Mouse (Mus musculus): ENCODE data around the gene Col5a1.

Col5a1 gene

DNA sequence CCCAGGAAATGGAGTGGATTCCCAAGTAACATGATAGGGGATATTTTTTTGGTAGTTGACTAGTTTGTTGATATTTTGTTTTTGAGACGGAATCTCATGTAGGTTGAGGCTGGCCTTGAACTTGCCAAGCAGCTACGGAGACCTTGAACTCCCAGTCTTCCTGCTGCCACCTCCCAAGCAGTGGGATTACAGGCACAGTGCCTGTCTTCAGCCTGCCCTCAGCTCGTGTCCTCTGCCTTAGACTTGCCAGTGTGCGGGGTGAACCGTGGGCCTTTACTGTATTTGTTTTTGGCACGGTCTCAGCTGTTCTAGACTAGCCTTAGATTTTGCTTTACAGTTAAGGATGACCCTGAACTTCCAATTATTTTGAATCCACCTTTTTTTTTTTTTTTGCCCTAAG, 37.5 kb downstream of the Col5a1 start:
- DNase-seq = no peak

DNA sequence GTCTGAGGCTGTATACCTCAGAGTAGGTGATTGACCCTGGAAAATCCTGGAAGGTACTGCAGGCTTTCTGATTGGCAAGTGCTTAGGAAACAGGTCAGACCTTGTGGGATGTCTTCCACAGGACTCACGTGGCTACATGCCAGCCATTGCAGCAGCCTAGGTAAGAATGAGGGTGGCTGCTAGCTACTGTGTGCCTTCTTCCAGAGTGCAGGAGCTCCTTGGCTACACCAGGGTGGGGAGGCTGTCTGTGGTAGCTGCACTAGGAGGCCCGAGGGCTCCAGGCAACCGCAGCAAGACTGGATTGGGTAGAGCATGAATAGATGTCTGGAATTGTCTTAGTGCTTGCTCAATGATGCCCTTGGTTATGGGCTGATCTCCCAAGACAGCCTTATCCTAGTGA, 38.2 kb downstream of the Col5a1 start:
- DNase-seq = no peak

DNA sequence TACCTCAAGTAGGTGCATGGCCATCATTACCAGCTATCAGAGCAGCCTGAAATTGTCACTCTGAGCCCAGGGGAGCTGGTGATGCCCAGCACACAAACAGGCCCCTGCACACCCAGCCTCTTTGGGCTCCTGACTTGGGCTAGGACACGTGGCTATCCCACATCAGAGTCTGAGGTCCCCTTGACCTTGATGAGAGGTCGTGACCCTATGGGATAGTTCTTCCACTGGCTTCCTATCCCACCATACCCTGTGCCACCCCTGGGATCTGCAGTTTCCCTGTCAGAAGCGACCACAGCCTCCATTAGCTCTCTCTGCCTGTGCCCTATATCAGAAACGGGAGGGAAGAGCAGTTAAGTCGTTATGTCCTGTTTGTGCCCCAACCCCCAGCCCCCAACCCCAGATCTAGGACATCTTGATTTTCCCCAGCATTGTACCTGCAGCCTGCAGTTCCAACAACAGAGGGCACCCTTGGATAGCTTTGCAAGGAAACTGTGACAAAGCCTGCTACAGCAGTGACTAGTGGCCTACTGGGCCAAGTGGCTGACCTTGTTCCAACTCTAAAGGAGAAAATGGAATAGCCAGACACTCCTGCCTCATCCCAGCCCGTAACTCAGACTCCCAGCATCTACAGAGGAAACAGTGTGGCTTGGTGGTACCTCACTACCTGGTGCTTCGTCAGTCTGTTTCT, 40.4 kb downstream of the Col5a1 start:
- peak; percentile 35 to 76 for DNase-seq

DNA sequence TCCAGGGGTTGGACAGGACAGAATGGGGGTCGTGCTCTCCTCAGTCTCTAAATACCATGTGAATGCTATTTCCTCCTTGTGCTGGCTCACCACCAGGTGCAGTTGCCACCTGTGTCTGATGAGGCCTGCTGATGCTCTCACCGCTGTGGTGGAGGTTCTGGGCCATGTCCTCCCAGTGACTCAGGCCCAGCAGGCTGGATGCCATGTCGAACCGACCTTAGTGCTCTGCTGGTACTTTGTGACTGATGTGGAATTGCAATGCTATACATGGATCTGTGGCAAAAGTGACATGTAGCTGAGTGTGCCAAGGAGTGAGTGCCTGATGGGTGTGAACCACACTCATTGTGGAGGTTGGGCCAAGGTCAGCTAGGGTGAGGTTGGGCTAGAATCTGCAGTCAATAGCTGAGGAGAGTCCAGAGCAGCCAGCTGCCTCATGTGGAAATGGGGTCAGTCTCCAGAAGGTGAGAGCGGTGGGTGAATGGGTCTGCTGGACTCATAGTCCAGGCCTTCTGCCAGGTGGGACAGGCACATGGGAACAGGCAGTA, 44.3 kb downstream of the Col5a1 start:
- no peak for DNase-seq

DNA sequence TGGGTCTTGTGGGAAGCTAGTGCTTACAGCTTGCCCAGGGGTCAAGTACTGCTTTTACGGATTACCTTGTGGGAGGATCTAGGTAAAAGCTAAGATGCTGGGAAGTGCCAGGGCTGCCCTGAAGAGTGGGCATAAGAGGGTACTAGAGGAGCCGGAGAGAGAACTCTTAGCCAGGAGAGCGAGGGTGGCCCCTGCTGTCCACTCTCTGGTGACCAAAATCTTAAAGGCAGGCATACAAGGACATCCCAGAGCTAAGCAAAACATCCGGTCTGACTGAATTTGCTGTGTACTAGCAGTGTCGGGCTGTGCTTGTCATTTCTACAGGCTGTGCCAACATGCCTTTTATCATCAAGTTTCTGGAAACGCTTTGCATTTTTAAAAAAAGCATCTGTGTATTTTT, 44.9 kb downstream of the Col5a1 start:
- DNase-seq = peak in 1 of 2 experiments; percentile 14

DNA sequence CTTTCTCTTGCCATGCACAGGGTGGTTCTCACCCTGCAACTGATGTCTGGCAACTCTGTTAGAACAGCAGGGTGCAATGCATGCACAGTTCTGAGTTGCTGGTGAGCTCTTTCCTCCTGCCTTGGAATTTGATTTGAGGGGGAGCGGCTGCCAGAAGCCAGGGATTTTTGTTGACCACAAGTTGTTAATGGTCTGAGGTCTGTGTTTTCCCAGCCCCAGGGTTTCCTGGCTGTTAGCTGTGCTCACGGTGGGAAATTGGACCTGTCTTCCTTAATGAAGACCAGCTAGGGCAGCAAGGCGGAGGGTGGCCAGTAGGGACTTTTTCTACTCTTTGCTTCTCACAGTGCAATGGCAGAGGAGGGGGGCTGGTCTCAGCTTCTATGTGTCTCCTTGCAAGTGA, 45.7 kb downstream of the Col5a1 start:
- peak; percentile 7 to 21 for DNase-seq

DNA sequence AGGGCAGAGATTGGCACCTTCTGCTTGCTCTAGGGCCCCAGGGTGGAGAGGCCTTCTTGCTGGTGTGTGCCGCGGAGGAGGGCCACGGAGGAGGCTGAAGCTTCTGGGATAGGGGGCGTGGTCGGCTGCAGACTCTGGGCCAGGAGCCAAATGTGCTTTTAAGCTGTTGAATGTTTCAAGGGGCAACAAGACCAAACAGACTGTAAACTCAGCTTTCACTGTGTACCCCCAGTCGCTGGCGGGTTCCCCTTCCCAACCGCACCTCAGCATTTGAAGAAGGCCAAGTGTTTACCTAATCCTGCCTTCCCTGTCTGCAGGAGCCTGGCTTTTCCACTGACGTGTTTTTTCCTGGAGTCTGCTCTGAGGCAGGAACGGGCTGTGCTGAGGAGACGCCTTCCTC, 48.0 kb downstream of the Col5a1 start:
- DNase-seq = peak; percentile 61 to 66

DNA sequence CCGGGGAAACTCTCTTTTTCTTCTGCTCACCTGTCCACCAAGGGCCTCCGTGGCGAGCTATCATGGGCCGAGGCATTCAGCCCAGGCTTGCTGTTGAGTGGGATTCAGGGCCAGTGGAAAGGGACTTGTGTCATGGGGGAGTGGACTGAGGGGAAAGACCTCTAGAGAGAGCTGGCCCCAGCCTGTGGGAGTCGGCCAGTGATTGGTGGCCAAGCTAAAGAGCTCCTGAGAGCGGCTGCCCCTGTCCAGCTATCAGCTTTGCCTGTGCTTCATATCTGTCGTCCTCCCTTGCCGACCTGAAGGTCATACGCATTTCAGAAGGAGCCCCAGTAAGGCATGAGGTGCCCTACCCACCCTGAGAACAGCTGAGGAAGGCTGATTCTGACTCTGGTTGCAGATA, 48.6 kb downstream of the Col5a1 start:
- DNase-seq = no peak

DNA sequence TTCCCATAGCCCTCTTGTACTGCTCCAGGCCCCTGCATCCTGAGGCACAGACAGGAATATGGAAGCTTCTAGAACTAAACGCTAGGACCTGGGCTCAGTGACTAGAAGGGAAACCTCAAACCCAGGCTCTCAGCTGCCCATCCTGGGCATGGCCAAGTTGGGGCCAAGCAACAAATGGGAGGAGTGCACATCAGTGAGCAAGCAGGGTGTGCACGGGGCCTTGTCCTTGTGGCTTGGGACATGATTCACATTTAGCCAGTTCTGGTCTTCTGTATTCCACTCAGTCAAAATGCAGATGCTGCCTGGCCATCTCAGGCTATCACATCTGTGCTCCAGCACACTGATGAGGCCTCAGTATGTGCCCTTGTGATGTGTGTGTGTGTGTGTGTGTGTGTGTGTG, 49.2 kb downstream of the Col5a1 start:
- DNase-seq = no peak

DNA sequence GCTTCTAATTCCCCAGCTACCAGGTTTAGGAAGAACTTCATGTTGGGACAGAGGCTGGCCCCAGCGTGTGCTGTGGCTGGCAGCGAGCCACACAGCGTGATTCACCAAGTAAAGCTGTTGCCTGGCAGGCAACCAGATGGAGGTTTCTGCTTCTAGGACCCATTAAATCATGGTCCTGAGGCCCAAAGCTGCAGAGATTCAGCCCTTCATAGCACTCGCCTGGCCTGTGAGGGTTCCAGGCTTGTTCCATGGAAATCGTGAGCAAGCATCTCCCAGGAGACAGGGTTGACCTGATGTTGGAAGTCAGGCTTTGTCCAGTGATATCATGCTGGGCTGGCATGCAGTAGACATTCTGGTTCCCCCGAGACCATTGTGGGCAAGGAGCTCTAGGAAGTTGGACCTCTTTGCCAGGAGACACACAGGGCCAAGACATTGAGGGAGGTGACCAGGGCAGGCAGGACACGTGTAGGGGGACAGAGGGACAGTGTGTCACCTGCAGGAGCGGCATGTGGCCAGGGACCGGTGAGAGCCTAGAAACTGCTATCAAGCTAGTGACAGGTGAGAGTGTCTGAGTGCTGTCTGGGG, 50.5 kb downstream of the Col5a1 start:
- DNase-seq = peak; percentile 38 to 67

DNA sequence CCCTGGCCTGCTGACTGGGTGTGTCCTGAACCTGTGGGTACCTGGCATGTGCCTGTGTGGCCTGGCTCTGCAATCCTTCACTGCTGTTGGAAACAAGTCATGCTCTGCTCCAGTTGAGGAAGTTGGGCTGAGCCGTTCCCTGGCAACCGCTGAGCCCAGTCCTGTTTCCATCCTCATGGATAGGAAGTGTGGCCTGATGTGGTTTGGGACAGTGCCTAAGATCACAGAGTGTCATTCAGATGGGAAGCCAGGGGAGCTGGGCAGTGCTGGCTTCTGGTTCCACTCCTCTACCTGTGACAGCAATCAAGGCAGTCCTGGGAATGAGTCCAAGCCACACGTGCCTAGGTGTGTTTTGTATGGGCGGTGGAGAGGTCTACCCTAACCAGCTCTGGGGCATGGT, 53.2 kb downstream of the Col5a1 start:
- peak; percentile 19 to 33 for DNase-seq

DNA sequence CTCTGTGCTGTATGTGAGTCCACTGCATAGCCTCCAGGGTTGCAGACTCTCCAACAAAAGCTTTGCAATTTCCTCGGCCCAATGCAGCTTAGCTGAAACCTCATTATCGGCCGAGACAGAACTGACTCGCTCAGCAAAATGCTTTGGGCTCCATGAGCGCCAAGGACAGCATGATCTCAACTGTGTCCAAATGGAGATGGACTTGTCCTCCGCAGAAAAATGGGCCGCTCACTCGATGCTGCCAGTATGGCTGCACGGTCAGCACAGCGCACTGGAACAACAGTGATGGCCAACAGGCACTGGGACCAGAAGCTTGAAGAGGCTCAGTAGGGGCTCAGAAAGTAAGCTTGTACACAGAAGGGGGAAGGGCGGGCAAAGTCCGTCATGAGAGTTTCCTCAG, 53.9 kb downstream of the Col5a1 start:
- no peak for DNase-seq

DNA sequence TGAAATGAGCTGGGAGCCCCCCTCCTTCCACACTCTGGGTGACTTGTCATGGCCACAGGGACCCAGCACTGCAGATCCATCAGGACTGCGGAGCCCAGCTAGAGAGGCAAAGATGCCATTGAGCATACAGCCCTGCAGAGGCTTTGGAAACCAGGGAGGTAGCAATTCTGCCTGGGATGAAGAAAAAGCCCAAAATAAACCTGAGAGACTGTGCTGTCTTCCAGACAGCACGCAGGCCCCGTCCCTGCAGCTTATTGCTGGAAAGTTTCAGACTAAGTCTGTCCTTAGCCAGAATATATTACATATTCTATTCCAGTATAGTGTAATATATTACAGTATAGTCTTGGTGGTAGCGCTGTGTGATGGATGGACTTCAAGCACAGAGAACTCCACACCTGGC, 61.0 kb downstream of the Col5a1 start:
- DNase-seq = no peak

DNA sequence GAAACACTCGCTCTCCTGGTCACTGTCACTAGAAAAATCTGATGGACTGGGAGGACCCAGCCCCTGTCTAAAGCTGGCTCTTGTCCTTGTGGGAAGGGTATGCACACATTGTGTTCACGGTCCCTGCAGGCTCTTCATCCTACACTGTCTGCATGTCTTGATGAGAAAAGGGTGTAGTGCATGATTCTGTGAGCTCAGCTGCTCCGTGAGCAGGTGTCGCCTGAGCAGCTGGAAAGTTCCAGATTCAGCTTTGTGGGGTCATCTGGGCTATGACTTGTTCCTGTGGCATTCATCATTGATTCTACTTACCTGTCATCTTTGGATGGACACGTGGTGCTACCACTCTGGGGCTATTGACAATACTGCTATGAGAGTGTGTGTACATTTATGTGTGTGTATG, 61.7 kb downstream of the Col5a1 start:
- DNase-seq = no peak

DNA sequence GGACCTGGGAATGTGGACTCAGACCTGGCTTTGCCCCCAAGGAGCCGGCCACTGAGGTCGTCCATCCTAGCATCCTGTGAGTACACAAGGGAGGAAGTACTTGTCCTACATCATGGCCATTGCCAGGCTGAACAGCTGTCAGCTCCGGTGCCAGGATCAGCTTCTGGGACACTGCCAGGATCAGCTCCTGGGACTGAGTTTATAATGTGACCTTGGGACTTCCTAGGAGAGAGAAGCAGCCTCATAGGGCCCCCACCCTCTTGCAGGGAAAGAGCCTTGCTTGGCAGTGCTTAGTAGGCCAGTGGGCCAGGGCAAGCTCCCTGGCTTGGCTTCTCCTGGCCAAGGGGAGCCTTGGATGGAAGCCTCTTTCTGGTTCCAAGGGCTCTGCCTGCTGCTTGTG, 67.6 kb downstream of the Col5a1 start:
- DNase-seq = peak; percentile 16 to 45

DNA sequence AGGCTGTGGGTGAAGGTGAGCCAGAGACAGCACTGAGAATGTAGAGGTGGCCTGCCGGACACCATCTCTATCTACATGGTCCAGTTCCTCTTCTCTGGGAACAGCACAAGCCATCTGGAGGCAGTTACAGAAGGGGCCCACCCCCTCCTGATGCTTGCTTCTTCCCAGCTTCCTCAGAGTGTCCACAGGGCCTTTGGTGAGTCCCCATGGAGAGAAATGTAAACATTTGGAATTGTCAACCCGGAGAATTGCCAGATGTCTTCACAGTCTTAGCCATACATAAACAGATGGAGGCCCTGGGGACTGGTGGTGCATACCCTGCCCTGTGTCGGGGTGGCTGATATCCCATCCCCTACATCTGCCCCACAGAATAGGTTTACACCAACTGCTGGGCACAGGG, 68.7 kb downstream of the Col5a1 start:
- DNase-seq = no peak

DNA sequence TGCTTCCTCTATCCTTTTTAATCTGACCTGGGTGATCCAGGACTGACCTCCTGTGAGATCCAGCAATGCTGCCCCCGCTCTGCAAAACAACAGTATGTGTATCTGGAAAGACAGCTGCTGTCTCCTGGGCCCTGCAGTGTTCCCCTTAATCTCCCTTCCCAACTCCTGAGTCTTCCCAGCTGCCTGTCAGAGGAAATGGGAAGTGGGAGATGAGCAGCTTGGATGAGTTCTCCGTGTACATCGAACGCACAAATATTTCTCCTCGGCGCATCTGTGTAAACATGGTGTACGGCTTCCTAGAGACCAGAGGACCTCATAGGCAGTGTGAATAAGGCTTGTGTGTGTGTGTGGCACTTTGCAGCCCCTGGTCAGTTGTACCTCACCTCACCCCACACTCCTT, 70.5 kb downstream of the Col5a1 start:
- peak in 1 of 2 experiments; percentile 12 for DNase-seq

DNA sequence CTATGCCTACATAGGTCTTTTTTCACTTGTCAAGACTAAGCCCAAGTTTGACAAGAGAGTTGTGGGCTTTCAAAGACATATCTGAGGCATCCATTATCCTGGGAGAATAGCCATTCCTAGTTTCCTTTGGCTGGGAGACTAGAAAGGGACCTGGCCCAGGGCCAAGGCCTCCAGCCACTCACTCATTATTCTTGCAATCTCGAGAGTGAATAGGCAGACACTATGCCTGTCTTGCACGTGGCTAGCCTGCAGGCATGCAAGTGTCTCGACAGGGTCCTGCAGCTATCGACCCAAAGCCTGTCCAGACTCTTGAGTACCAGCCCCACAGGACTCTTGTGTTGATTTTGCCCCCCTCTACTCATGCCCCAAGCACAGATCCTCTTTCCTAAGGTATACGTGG, 71.0 kb downstream of the Col5a1 start:
- peak; percentile 31 to 65 for DNase-seq

DNA sequence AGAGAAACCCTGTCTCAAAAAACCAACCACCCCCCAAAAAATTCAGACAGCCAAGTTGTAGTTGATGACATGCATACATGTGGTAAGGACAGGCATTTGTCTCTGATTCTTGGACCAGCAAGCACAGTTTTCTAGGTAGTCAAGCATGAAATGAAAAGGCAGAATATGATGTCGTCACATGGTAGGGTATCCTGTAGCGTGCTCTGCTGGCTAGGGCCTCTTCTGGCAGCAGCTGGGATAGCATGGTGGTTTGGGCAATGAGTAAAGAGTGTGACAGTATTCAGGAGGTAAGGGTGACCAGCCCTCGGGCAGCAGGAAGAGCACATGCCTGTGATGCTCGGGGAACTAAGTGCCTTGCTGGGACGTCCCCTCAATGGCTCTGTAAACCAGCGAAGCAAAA, 73.0 kb downstream of the Col5a1 start:
- DNase-seq = no peak

DNA sequence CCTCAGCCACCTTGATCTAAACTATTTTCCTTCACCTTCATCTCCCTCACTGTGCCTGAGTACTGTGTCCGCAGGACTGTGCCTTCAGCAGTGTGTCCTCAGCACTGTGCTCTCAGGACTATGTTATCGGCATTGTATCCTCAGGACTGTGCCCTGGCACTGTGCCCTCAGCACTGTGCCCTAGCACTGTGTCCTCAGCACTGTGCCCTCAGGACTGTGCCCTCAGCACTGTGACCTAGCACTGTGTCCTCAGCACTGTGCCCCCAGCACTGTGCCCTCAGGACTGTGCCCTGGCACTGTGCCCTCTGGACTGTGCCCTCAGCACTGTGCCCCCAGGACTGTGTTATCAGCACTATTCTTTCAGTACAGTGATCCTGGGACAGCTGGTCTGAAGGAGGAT, 75.0 kb downstream of the Col5a1 start:
- no peak for DNase-seq

DNA sequence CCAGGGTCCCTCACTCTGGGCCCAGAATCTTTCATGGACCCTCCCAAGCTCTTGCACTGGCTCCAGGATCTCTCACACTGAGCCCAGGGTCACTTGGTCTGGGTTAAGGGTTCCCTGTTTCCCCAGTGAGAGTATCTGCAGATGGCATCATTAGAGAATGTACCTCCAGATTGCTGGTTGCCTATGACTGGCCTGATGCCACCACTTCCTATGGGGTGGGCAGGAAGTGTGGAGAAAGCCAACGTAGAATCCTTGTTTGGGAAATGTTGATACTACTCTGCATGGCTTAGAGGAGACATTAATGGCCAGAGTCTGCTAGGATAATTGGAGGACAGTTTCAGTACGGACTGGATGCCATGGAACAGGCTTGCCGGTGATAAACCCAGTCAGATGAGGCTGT, 76.2 kb downstream of the Col5a1 start:
- no peak for DNase-seq

DNA sequence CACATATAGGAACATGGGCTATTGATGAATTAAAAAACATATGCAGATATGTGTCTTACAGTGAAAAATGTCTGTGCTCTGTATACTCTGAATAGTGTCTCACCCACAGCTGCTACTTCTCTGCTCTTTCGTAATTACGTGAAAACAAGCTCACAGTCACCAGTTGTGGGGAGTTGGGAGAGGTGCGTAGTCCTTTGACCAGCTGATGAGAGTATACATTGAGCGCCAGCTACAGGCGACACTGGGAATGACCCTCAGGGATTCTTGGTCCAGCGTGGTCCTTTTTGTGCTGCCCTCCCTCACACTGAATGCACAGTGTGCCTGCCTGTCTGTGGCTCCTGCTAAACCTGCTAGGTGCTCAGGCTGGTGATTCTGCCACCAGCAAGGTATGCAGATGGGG, 82.9 kb downstream of the Col5a1 start:
- DNase-seq = peak; percentile 27 to 64

DNA sequence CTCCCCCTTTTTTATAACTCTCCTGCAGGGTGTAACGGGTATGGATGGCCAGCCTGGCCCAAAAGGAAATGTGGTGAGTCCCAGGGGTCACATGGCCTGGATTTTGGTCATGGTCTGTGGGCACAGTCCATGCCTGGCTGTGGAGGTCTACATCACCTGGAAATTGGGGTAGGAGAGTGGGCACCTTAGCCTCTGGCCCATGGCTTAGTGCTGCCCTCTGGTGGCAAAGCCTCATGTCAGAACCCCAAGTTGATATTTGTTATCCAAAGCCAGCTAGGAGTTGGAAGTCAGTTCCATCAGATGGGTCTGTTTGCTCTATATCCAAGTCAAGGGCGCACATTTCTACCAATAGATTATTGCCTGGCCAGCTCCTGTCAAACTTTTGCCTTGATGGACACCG, 87.6 kb downstream of the Col5a1 start:
- DNase-seq = peak; percentile 50 to 87

DNA sequence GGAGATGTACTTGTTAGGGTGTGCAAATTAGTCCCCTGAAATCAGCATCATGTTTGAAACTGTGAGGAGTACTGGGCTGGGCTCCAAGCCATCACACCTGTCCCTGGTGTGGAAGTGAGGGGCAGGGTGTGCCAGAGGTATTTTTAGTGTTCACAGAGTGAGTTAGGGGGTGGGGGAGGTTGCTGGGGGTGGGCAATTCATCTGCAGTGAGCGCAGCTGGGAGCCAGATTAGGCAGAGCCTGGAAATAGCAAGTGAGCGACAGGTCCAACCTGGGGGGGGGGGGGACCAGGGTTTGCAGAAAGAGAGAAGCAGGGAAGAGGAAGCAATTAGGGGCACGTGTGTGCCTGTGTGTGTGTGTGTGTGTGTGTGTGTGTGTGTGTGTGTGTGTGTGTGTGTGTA, 89.6 kb downstream of the Col5a1 start:
- DNase-seq = no peak

DNA sequence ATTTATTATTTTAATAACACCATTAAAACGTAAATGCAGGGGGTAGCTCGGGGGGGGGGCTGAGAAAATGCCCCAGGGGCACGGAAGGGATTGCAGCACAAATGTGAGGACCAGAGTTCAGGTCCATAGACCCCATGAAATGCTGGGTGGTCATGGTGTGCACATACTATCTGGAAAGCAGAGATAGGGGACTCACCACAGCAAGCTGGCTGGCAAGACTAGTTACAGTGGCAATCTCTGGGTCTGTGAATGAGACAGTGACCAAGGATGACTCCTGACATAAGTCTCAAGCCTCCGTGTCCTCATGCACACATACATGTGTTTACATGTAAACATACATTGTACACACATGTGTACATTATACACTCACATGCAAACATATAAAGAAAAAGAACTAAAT, 90.3 kb downstream of the Col5a1 start:
- no peak for DNase-seq
